Mouse (Mus musculus): Measurements from ENCODE around the gene Gm49318. TPM values are rescaled to one million over a fixed set of nuclear protein-coding genes. Genes with fewer than 3 reads are reported as not detected.
"Not testable (repeated sequence)": the region's sequence is repeated elsewhere in the genome, so short reads cannot be mapped to it uniquely, and the experiment has no call there.

Gm49318 gene
- polyA plus RNA-seq, 1 experiment from 2014 or later: not detected

DNA sequence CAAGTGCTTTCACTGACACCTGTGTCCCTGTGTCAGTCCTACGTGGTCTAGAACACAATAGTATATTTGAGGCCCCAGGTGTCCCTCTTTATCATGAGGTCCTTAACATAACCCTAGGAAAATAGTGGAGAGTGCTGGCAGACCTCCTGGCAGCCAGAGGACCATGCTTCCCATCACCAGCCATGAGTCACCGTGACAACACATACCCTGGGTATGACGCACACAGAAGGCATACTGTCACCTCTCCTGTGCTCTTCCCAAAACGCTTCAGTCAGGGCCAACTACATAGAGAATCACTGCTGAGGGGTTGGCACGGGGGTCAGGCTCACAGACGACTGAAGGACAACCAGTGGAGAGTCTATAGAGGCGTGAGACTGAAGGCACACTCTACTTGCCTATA is 18.9 kb upstream of the Gm49318 start:
- Histone ChIP-seq H3K27me3 (no peaks in the 10 kb centered on the region), H3K27ac (no peak overlapping the region), H3K36me3 (no peaks in the 10 kb centered on the region), H3K4me1 (peaks cover 6% of the 10 kb centered on the region; the same call in 1 of the 2 replicates), H3K9me3 (no peaks in the 10 kb centered on the region), H3K4me2 (no peak overlapping the region), H3K4me3 (no peak overlapping the region), H3K9ac (no peak overlapping the region)
- ATAC-seq (ENCODE audit: insufficient number of reproducible peaks, low FRiP score, low TSS enrichment, low read depth): no peak
- WGBS: 84% methylated on average over 7 of the region's 7 CpGs

DNA sequence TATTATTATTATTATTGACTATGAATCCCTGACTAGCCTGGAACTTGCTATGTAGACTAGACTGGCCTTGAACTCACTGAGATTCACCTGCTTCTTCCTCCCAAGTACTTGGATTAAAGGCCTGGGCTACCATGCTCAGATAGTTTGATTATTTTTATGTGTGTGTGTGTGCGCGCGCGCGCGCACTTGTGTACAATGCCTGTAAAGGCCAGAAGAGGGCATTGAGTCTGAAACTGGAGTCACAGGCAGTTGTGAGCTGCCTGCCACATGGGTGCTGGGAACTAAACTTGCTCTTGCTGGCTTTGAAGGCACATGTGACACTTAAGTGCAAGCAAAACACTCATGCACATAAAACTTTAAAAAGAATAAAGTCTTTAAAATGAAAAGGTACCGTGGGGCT is 18.2 kb upstream of the Gm49318 start:
- H3K27ac ChIP-seq: no peak overlapping the region
- ATAC-seq (ENCODE audit: insufficient number of reproducible peaks, low FRiP score, low TSS enrichment, low read depth): no peak
- peaks cover 11% of the 10 kb centered on the region; the same call in 1 of the 2 replicates for H3K4me1 ChIP-seq
- no peaks in the 10 kb centered on the region for H3K36me3 ChIP-seq
- H3K4me3 ChIP-seq: no peak overlapping the region
- no peaks in the 10 kb centered on the region for H3K9me3 ChIP-seq
- WGBS: 96% methylated on average over 7 of the region's 7 CpGs
- no peaks in the 10 kb centered on the region for H3K27me3 ChIP-seq
- no peak overlapping the region for H3K9ac ChIP-seq
- H3K4me2 ChIP-seq: no peak overlapping the region

DNA sequence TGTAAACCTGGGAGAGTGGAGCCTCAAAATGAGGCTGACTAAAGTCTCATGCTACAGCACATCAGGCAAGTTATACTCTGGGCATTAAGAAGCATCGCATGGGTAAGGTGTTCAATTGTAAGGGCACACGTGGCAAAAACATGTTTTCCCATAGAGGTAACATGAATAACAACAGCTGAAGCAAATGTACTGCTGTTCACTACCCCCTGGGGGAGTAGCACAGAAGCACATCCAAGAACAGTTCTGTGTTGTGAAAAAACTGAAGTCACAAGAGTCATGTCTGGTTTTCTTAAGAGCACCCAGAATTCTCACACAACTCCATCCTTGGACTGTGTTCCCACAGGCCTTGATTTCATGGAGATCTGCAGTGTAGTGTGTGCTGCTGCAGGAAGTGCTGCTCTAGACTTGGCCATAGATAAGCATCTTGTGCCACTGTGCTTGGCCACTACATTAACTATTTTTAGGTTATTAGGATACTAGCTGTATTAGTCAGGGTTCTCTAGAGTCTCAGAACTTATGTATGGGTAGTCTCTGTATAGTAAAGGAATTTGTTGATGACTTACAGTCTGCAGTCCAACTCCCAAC is 16.1 kb upstream of the Gm49318 start:
- H3K27ac ChIP-seq: no peak overlapping the region
- no peak overlapping the region for H3K9ac ChIP-seq
- WGBS: 83% methylated on average over 2 of the region's 2 CpGs
- peaks cover 13% of the 10 kb centered on the region; the same call in 1 of the 2 replicates for H3K4me1 ChIP-seq
- no peak overlapping the region for H3K4me2 ChIP-seq
- no peak overlapping the region for H3K4me3 ChIP-seq
- H3K27me3 ChIP-seq: no peaks in the 10 kb centered on the region
- H3K36me3 ChIP-seq: no peaks in the 10 kb centered on the region
- no peaks in the 10 kb centered on the region for H3K9me3 ChIP-seq
- ATAC-seq (ENCODE audit: insufficient number of reproducible peaks, low FRiP score, low TSS enrichment, low read depth): no peak

DNA sequence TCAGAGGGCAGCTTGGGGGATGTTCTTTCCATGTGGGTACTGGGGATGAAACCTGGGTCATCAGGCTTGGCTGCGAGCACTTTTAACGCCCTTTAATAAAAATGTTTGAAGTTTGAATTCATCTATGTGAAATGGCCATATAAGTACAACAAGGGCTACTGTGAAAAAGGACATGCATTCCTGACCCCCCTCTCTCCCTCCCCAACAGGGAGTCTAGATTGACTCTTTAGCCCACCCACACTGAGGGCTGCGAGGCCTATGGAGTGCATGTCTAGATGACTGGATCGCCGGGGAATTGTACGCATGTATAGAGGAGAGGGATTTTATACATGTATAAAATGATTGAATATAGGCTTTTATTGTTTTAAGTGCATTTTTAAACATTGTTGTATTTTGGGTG is 15.0 kb upstream of the Gm49318 start:
- peak overlapping the region; percentile 84 for H3K4me3 ChIP-seq
- peaks cover 13% of the 10 kb centered on the region; the same call in 1 of the 2 replicates for H3K4me1 ChIP-seq
- no peaks in the 10 kb centered on the region for H3K9me3 ChIP-seq
- no peaks in the 10 kb centered on the region for H3K27me3 ChIP-seq
- H3K4me2 ChIP-seq: peak overlapping the region; percentile 74
- H3K36me3 ChIP-seq: no peaks in the 10 kb centered on the region
- peak overlapping the region; percentile 88 for H3K27ac ChIP-seq
- WGBS: 69% methylated on average over 6 of the region's 6 CpGs
- ATAC-seq (ENCODE audit: insufficient number of reproducible peaks, low FRiP score, low TSS enrichment, low read depth): no peak
- peak overlapping the region; percentile 64 for H3K9ac ChIP-seq

DNA sequence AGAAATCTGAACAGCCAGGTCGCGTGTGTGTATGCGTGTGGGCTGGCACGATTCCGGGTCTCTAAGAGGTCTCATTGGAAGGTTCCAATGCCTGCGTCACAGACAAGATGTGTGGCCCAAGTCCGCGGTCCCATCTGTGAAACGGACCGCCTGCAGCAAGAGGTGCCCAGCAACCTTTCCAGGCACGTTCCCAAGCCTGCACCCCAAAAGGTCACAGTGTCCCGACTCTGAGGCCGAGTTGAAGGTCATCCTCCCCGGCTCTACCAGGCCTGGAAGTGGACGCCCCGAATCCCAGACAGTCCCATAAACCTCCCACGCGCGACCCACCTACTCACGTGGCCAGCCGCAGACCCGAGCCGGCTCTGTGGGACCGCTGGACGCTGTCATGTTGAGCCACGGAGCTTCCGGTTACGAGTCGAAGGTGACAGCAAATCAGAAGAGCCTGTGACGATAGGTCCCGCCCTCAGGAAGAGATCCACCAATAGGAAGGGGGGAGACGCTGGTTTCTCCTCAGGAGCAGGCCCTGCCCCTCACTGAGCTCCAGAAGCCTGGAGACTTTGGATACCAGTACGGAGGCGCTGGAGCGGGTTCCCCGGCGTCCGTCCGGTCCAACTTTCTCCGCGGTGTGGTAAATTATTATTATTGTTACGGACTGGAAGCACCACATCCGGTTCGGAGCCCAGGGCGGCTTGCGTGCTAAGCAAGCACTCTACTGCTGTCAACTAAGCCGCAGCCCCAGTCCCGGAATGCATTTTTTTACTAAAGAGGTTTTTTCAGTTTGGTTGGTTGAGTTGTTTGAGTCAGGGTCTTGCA is 14.2 kb upstream of the Gm49318 start, which contains the start of gene Ecsit:
Gene Ecsit, minus strand, starts transcription at position 417 of the 813 bp plus-strand sequence.
- H3K4me2 ChIP-seq: peak within 1 kb of the TSS; percentile 74
- peak; percentile 97 for ATAC-seq (ENCODE audit: insufficient number of reproducible peaks, low FRiP score, low TSS enrichment, low read depth)
- no peaks in the 10 kb centered on the region for H3K9me3 ChIP-seq
- H3K4me3 ChIP-seq: peak within 1 kb of the TSS; percentile 84
- 0 out of 2 replicates have a peak, but pooled peaks cover under 1% of the 10 kb centered on the region for H3K36me3 ChIP-seq
- H3K9ac ChIP-seq: peak within 1 kb of the TSS; percentile 64
- H3K27me3 ChIP-seq: no peaks in the 10 kb centered on the region
- peak within 1 kb of the TSS; percentile 88 for H3K27ac ChIP-seq
- peaks cover 13% of the 10 kb centered on the region; the same call in 1 of the 2 replicates for H3K4me1 ChIP-seq
- WGBS: 0% methylated on average over 48 of the region's 48 CpGs

DNA sequence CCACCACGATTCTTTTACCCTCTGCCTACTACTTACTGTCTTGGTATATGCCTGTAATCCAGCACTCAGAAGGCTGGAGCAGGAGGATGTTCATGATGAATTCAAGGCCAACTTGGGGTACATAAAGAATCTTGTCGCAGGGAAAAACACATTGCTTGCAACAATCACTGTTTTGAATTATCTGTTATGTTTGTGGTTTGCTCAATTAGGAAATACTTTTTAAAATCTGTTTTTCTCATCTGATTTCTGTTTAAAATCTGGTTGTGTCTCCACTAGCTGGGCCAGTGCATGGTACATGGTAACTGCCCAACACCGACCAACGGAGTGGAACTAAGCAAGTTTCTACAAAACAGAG is 13.6 kb upstream of the Gm49318 start:
- WGBS: 29% methylated on average over 4 of the region's 4 CpGs
- Histone ChIP-seq H3K27ac (peak overlapping the region; percentile 88; the same call in 1 of the 2 replicates), H3K4me3 (peak overlapping the region; percentile 84)

DNA sequence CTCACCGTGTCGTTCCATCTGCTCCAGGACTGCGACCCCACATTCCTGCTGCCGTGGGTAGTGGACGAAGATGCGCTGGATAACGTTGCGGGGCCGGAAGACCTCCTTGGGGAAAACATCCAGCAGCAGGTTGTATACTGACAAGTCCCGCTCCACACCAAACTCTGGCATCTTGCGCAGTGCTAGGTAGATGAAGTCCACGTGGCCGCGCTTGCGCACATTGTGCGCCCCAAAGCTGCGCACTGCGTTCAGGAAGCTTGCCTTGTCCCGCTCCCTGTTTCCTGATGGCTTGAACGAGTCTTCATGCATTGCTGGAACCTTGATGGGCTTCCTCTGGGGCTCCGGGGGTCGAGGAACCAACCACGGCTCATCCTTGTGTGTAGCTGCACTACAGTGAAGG is 5.2 kb upstream of the Gm49318 start:
- no peak for ATAC-seq (ENCODE audit: insufficient number of reproducible peaks, low FRiP score, low TSS enrichment, low read depth)
- Histone ChIP-seq H3K27me3 (no peaks in the 10 kb centered on the region), H3K4me1 (peaks cover 5% of the 10 kb centered on the region; the same call in 1 of the 2 replicates), H3K9ac (no peak overlapping the region), H3K27ac (no peak overlapping the region), H3K9me3 (no peaks in the 10 kb centered on the region), H3K36me3 (peaks cover 42% of the 10 kb centered on the region), H3K4me2 (no peak overlapping the region), H3K4me3 (no peak overlapping the region)
- 91% methylated on average over 23 of the region's 23 CpGs for WGBS

More for the DNA sequence above, 13.6 kb upstream of the Gm49318 start:
- ATAC-seq (ENCODE audit: insufficient number of reproducible peaks, low FRiP score, low TSS enrichment, low read depth): no peak
- H3K9me3 ChIP-seq: no peaks in the 10 kb centered on the region
- peaks cover 6% of the 10 kb centered on the region; the same call in 1 of the 2 replicates for H3K36me3 ChIP-seq
- no peaks in the 10 kb centered on the region for H3K27me3 ChIP-seq
- H3K4me1 ChIP-seq: peaks cover 13% of the 10 kb centered on the region; the same call in 1 of the 2 replicates
- peak overlapping the region; percentile 74 for H3K4me2 ChIP-seq
- H3K9ac ChIP-seq: peak overlapping the region; percentile 64

DNA sequence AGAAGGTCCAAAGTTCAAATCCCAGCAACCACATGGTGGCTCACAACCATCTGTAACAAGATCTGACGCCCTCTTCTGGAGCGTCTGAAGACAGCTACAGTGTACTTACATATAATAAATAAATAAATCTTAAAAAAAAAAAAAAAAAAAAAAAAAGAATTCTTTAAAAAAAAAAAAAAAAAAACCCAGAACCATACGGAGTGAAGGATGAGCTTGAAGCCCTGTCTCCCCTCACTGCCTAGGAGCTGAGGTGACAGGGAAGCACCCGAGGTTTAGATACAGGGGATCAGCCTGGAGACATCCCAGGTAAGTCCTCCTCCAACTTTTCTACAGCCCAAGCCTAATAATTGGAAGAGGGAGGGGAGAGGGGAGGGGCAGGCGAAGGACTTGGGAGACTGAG is 4.7 kb upstream of the Gm49318 start:
- H3K9me3 ChIP-seq; H3K4me1 ChIP-seq; H3K27ac ChIP-seq; H3K9ac ChIP-seq; ATAC-seq (ENCODE audit: insufficient number of reproducible peaks, low FRiP score, low TSS enrichment, low read depth); H3K4me2 ChIP-seq; H3K27me3 ChIP-seq; H3K4me3 ChIP-seq: not testable (repeated sequence)
- peaks cover 42% of the 10 kb centered on the region for H3K36me3 ChIP-seq
- 69% methylated on average over 5 of the region's 5 CpGs for WGBS

DNA sequence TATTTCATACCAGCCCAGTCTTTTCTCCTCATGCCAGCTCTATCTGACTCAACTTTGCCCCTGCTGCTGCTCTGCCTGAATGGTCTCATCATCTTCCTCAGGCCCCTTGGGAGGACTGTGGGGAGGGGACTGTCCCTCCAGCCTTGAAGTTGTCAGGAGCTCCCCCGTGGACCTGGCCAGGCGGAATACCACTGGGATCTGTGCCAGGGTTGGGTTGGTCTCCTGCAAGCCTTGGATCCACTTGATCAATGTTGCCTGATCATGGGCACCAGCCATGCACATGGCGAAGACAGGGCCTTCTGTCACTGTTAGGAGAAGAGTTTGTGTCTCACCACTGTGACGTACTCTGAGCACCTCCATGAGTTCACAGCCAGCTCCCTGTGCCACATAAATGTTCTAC is 1.2 kb upstream of the Gm49318 start:
- Histone ChIP-seq H3K4me1 (peaks cover 10% of the 10 kb centered on the region), H3K4me2 (no peak overlapping the region), H3K36me3 (peaks cover 41% of the 10 kb centered on the region), H3K9me3 (no peaks in the 10 kb centered on the region), H3K27me3 (no peaks in the 10 kb centered on the region), H3K27ac (no peak overlapping the region), H3K9ac (no peak overlapping the region), H3K4me3 (no peak overlapping the region)
- 90% methylated on average over 4 of the region's 4 CpGs for WGBS
- ATAC-seq (ENCODE audit: insufficient number of reproducible peaks, low FRiP score, low TSS enrichment, low read depth): no peak

DNA sequence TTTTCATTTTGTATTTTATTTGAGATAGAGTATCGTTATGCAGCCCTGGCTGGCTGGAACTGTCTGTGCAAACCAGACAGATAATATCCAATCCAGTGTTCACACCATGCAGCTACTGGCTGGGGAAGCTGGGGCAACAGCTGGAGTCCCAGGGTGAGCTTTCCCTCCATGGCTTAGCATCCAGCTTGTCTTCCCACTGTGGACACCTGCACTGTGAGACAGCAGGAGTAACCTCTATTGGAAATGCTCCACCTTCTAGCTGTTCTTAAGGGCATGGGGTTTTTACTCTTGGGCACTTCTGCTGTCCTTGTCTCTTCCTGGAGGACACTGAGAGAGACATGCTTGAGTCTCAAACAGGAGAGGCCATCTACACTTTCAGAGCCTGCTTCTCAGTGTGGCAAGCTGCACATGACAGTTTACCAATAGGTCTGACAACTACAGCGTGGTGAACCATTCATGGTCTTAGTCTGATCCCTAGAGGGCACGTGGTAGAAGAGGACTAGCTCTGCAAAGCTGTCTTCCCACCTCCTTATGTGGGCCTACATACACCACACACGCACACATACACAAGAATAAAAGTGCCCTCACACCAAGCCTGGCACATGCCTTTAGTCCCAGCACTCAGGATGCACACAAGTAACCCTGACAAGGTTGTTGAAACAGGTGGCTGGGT is 1.0 kb downstream of the Gm49318 start:
- H3K27me3 ChIP-seq: no peaks in the 10 kb centered on the region
- peaks cover 52% of the 10 kb centered on the region for H3K36me3 ChIP-seq
- WGBS: 69% methylated on average over 4 of the region's 4 CpGs
- peak overlapping the region; percentile 64 for H3K27ac ChIP-seq
- ATAC-seq (ENCODE audit: insufficient number of reproducible peaks, low FRiP score, low TSS enrichment, low read depth): no peak
- H3K9ac ChIP-seq: 0 out of 2 replicates have a peak overlapping the region, but pooled peaks have one; percentile 84
- peak overlapping the region; percentile 85 for H3K4me3 ChIP-seq
- no peaks in the 10 kb centered on the region for H3K9me3 ChIP-seq
- peaks cover 10% of the 10 kb centered on the region for H3K4me1 ChIP-seq
- H3K4me2 ChIP-seq: peak overlapping the region; percentile 56

DNA sequence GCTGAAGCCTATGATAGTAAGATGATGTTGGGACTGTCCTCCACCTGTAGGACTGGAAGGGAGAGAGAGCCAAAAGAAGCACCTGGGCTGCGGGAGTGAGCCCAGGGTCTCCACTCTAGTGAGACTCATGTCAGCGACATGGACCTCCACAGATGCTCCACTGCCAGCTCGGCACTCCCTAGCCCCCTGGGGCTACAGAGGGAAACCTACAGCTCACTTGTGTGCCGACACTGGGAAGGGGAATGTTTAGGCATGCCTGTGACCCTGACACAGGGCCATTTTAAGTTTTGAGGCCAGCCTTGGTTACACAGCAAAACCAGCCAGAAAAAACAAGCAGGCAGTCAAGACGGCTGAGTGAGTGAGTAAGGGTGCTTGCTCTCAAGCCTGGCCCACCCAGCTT is 3.9 kb downstream of the Gm49318 start:
- H3K27ac ChIP-seq: no peak overlapping the region
- H3K4me3 ChIP-seq: no peak overlapping the region
- no peaks in the 10 kb centered on the region for H3K27me3 ChIP-seq
- no peak for ATAC-seq (ENCODE audit: insufficient number of reproducible peaks, low FRiP score, low TSS enrichment, low read depth)
- H3K9ac ChIP-seq: no peak overlapping the region
- 73% methylated on average over 5 of the region's 5 CpGs for WGBS
- H3K36me3 ChIP-seq: peaks cover 55% of the 10 kb centered on the region
- peaks cover 7% of the 10 kb centered on the region for H3K4me1 ChIP-seq
- H3K9me3 ChIP-seq: no peaks in the 10 kb centered on the region
- H3K4me2 ChIP-seq: no peak overlapping the region

DNA sequence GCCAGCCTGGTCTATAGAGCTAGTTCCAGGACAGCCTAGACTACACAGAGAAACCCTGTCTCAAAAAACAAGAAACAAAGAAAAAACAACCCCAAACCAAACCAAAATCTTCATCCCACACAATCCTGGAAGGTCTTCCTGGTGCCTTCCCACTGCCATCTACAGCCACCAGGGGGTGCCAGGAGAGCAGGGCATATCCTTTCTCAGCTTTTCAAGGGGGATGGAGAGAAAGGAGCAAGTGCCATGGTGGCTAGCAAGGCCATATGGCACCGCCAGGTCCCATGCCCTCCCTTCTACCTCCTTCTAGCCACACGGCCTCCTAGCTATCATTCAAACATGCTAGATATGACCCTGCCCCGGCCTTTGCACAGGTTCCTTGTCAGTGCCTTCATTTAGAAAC is 4.6 kb downstream of the Gm49318 start:
- H3K4me1 ChIP-seq: peaks cover 5% of the 10 kb centered on the region; the same call in 1 of the 2 replicates
- no peak overlapping the region for H3K27ac ChIP-seq
- no peak for ATAC-seq (ENCODE audit: insufficient number of reproducible peaks, low FRiP score, low TSS enrichment, low read depth)
- H3K4me2 ChIP-seq: no peak overlapping the region
- H3K9ac ChIP-seq: no peak overlapping the region
- no peak overlapping the region for H3K4me3 ChIP-seq
- peaks cover 61% of the 10 kb centered on the region for H3K36me3 ChIP-seq
- no peaks in the 10 kb centered on the region for H3K9me3 ChIP-seq
- WGBS: 79% methylated on average over 3 of the region's 3 CpGs
- no peaks in the 10 kb centered on the region for H3K27me3 ChIP-seq

All from limb, embryonic 15.5 days (tissue).